Mouse (Mus musculus) heart, embryonic 16.5 days (tissue): ENCODE results near the gene Kctd8. TPM values are rescaled to one million over a fixed set of nuclear protein-coding genes. Genes with fewer than 3 reads are reported as not detected.

ENCODE experiments used
- ATAC-seq: fragments of 200-750 bp; cut with Nextera tagmentation; replicated peaks from 2 replicates; pipeline ENCODE4 v1.8.0; 2017; ENCODE audit warnings: moderate number of reproducible peaks; ENCODE audit not compliant: insufficient read depth, low FRiP score; ENCODE audit errors: extremely low read depth
- H3K27ac ChIP-seq: fragments of 300-500 bp; sonication (generic); 2 replicates; pipeline ENCODE4 v1.5.1; 2014; ENCODE audit warnings: mild to moderate bottlenecking, low read length, control low read depth, moderate library complexity
- H3K27me3 ChIP-seq: fragments of 300-500 bp; sonication (generic); 2 replicates; pipeline ENCODE4 v1.6.1; 2014; ENCODE audit warnings: low read length, mixed read lengths; ENCODE audit not compliant: control insufficient read depth, insufficient read depth
- H3K36me3 ChIP-seq: fragments of 300-500 bp; sonication (generic); 2 replicates; pipeline ENCODE4 v1.6.1; 2014; ENCODE audit not compliant: control insufficient read depth, insufficient read depth
- H3K4me1 ChIP-seq: fragments of 300-500 bp; sonication (generic); 2 replicates; pipeline ENCODE4 v1.6.1; 2014; ENCODE audit warnings: low read length, mixed read lengths; ENCODE audit not compliant: control insufficient read depth, insufficient read depth
- H3K4me2 ChIP-seq: fragments of 300-500 bp; sonication (generic); 2 replicates; pipeline ENCODE4 v1.6.1; 2014; ENCODE audit warnings: low read depth, mild to moderate bottlenecking, control low read depth, low read length
- H3K4me3 ChIP-seq: fragments of 300-500 bp; sonication (generic); 2 replicates; pipeline ENCODE4 v1.5.1; 2014; ENCODE audit warnings: mild to moderate bottlenecking, control low read depth, low read length
- H3K9ac ChIP-seq: fragments of 300-500 bp; sonication (generic); 2 replicates; pipeline ENCODE4 v1.6.1; 2014; ENCODE audit warnings: low read length, control low read depth
- H3K9me3 ChIP-seq: fragments of 300-500 bp; sonication (generic); replicated peaks from 2 replicates; pipeline ENCODE4 v1.6.1; 2016; ENCODE audit warnings: low read length; ENCODE audit not compliant: control insufficient read depth
- WGBS: fragments of 180-500 bp; shearing (Covaris S2); extraction: QIAGEN DNeasy Blood & Tissue Kit; methylation state at CpG from one replicate; pipeline ENCODE4 v1.1.7; 2014; 5-methylcytosine and 5-hydroxymethylcytosine counted together
- polyA plus RNA-seq: library from polyadenylated mRNA; unstranded; fragments of >200 nt; fragmentation: Nextera tagmentation; extraction: Ambion mirVana; gene quantifications from 2 replicates; pipeline ENCODE4 v1.2.1, GENCODE M21; 2015

The Kctd8 gene
- polyA plus RNA-seq, 1 experiment from 2014 or later, result 1.1 TPM

- 72% methylated on average over 3 of the region's 3 CpGs for WGBS
- H3K27ac ChIP-seq, result no peak overlapping the region
- no peaks in the 10 kb centered on the region for H3K27me3 ChIP-seq
- no peak overlapping the region for H3K4me3 ChIP-seq
- no peak for ATAC-seq
- H3K4me1 ChIP-seq, result no peaks in the 10 kb centered on the region
- no peak overlapping the region for H3K4me2 ChIP-seq
- no peaks in the 10 kb centered on the region for H3K36me3 ChIP-seq
- no peaks in the 10 kb centered on the region for H3K9me3 ChIP-seq
- no peak overlapping the region for H3K9ac ChIP-seq
Measured at GRCm38 (mm10) chr5:69215216-69215615, 126.3 kb downstream of the Kctd8 start.

- Histone ChIP-seq H3K9me3 (no peaks in the 10 kb centered on the region), H3K4me3 (no peak overlapping the region), H3K27me3 (no peaks in the 10 kb centered on the region), H3K36me3 (no peaks in the 10 kb centered on the region), H3K4me1 (no peaks in the 10 kb centered on the region), H3K27ac (no peak overlapping the region), H3K9ac (no peak overlapping the region), H3K4me2 (no peak overlapping the region)
- no peak for ATAC-seq
Measured at GRCm38 (mm10) chr5:69209401-69209800, 132.1 kb downstream of the Kctd8 start.

GRCm38 (mm10) chr5:69207713-69208112, 133.8 kb downstream of the Kctd8 start:
- ATAC-seq, result no peak
- Histone ChIP-seq H3K9ac (no peak overlapping the region), H3K9me3 (no peaks in the 10 kb centered on the region), H3K4me2 (no peak overlapping the region), H3K4me1 (no peaks in the 10 kb centered on the region), H3K4me3 (no peak overlapping the region), H3K36me3 (no peaks in the 10 kb centered on the region), H3K27ac (no peak overlapping the region), H3K27me3 (no peaks in the 10 kb centered on the region)
- 69% methylated on average over 2 of the region's 2 CpGs for WGBS

GRCm38 (mm10) chr5:69159897-69160509, 181.5 kb downstream of the Kctd8 start:
- Histone ChIP-seq H3K4me3 (no peak overlapping the region), H3K27me3 (no peaks in the 10 kb centered on the region), H3K27ac (no peak overlapping the region), H3K4me1 (no peaks in the 10 kb centered on the region), H3K9me3 (no peaks in the 10 kb centered on the region), H3K4me2 (no peak overlapping the region), H3K36me3 (no peaks in the 10 kb centered on the region), H3K9ac (no peak overlapping the region)
- no peak for ATAC-seq
- WGBS, result 76% methylated on average over 4 of the region's 4 CpGs

GRCm38 (mm10) chr5:69156489-69156888, 185.0 kb downstream of the Kctd8 start:
- Histone ChIP-seq H3K9me3 (no peaks in the 10 kb centered on the region), H3K27me3 (no peaks in the 10 kb centered on the region), H3K9ac (no peak overlapping the region), H3K36me3 (no peaks in the 10 kb centered on the region), H3K4me3 (no peak overlapping the region), H3K4me2 (no peak overlapping the region), H3K27ac (no peak overlapping the region), H3K4me1 (peaks cover 6% of the 10 kb centered on the region)
- ATAC-seq, result no peak
- 59% methylated on average over 3 of the region's 3 CpGs for WGBS

- Histone ChIP-seq H3K36me3 (no peaks in the 10 kb centered on the region), H3K4me1 (no peaks in the 10 kb centered on the region), H3K9ac (no peak overlapping the region), H3K27ac (no peak overlapping the region), H3K4me3 (no peak overlapping the region), H3K27me3 (no peaks in the 10 kb centered on the region), H3K9me3 (no peaks in the 10 kb centered on the region), H3K4me2 (no peak overlapping the region)
- 68% methylated on average over 2 of the region's 2 CpGs for WGBS
- no peak for ATAC-seq
Measured at GRCm38 (mm10) chr5:69145827-69146226, 195.7 kb downstream of the Kctd8 start.

GRCm38 (mm10) chr5:69141082-69141481, 200.4 kb downstream of the Kctd8 start:
- Histone ChIP-seq H3K9ac (no peak overlapping the region), H3K36me3 (no peaks in the 10 kb centered on the region), H3K9me3 (no peaks in the 10 kb centered on the region), H3K4me1 (no peaks in the 10 kb centered on the region), H3K27ac (no peak overlapping the region), H3K4me3 (no peak overlapping the region), H3K27me3 (no peaks in the 10 kb centered on the region), H3K4me2 (no peak overlapping the region)
- ATAC-seq, result no peak
- 86% methylated on average over 4 of the region's 4 CpGs for WGBS

- Histone ChIP-seq H3K36me3 (no peaks in the 10 kb centered on the region), H3K27ac (no peak overlapping the region), H3K4me1 (no peaks in the 10 kb centered on the region), H3K9ac (no peak overlapping the region), H3K9me3 (no peaks in the 10 kb centered on the region), H3K27me3 (no peaks in the 10 kb centered on the region), H3K4me2 (no peak overlapping the region), H3K4me3 (no peak overlapping the region)
- no peak for ATAC-seq
- WGBS, result 67% methylated on average over 2 of the region's 2 CpGs
Measured at GRCm38 (mm10) chr5:69108718-69109117, 232.8 kb downstream of the Kctd8 start.

GRCm38 (mm10) chr5:69088912-69089311, 252.6 kb downstream of the Kctd8 start:
- H3K4me1 ChIP-seq, result no peaks in the 10 kb centered on the region
- ATAC-seq, result no peak
- no peak overlapping the region for H3K9ac ChIP-seq
- no peaks in the 10 kb centered on the region for H3K9me3 ChIP-seq
- no peak overlapping the region for H3K27ac ChIP-seq
- H3K4me3 ChIP-seq, result no peak overlapping the region
- no peaks in the 10 kb centered on the region for H3K27me3 ChIP-seq
- no peak overlapping the region for H3K4me2 ChIP-seq
- no peaks in the 10 kb centered on the region for H3K36me3 ChIP-seq
